Mouse (Mus musculus) embryonic facial prominence, embryonic 12.5 days (tissue): ENCODE measurements around the gene Gcc1. TPM values are rescaled to one million over a fixed set of nuclear protein-coding genes. Genes with fewer than 3 reads are reported as not detected.
A peak's percentile ranks its signal among the peaks of the same experiment; 100 is the strongest.

ENCODE experiments used
- ATAC-seq: fragments of 200-750 bp; cut with Nextera tagmentation; 2 replicates; pipeline ENCODE4 v1.8.0; 2017; ENCODE audit not compliant: insufficient number of reproducible peaks, insufficient read depth, low FRiP score, low TSS enrichment
- H3K27ac ChIP-seq: fragments of 300-500 bp; sonication (generic); 2 replicates; pipeline ENCODE4 v1.5.1; 2016; ENCODE audit warnings: mild to moderate bottlenecking
- H3K27me3 ChIP-seq: fragments of 300-500 bp; sonication (generic); 2 replicates; pipeline ENCODE4 v1.6.1; 2016; ENCODE audit warnings: mild to moderate bottlenecking, moderate library complexity
- H3K36me3 ChIP-seq: fragments of 300-500 bp; sonication (generic); 2 replicates; pipeline ENCODE4 v1.6.1; 2016; ENCODE audit warnings: mild to moderate bottlenecking
- H3K4me1 ChIP-seq: fragments of 300-500 bp; sonication (generic); 2 replicates; pipeline ENCODE4 v1.6.1; 2016
- H3K4me2 ChIP-seq: fragments of 300-500 bp; sonication (generic); replicated peaks from 2 replicates; pipeline ENCODE4 v1.6.1; 2016; ENCODE audit warnings: mild to moderate bottlenecking, moderate library complexity
- H3K4me3 ChIP-seq: fragments of 300-500 bp; sonication (generic); 2 replicates; pipeline ENCODE4 v1.5.1; 2016; ENCODE audit warnings: mild to moderate bottlenecking
- H3K9ac ChIP-seq: fragments of 300-500 bp; sonication (generic); 2 replicates; pipeline ENCODE4 v1.6.1; 2016; ENCODE audit warnings: mild to moderate bottlenecking, moderate library complexity
- H3K9me3 ChIP-seq: fragments of 300-500 bp; sonication (generic); 2 replicates; pipeline ENCODE4 v1.6.1; 2016; ENCODE audit warnings: mild to moderate bottlenecking, moderate library complexity
- WGBS: fragments of 180-500 bp; shearing (Covaris S2); methylation state at CpG from one replicate; pipeline ENCODE4 v1.1.7; 2016; 5-methylcytosine and 5-hydroxymethylcytosine counted together
- polyA plus RNA-seq: library from polyadenylated mRNA; unstranded; fragments of >200 nt; fragmentation: Nextera tagmentation; extraction: Ambion mirVana; gene quantifications from 2 replicates; pipeline ENCODE4 v1.2.1, GENCODE M21; 2016

Gene Gcc1
- polyA plus RNA-seq, 1 experiment from 2014 or later: 11.9 TPM

DNA sequence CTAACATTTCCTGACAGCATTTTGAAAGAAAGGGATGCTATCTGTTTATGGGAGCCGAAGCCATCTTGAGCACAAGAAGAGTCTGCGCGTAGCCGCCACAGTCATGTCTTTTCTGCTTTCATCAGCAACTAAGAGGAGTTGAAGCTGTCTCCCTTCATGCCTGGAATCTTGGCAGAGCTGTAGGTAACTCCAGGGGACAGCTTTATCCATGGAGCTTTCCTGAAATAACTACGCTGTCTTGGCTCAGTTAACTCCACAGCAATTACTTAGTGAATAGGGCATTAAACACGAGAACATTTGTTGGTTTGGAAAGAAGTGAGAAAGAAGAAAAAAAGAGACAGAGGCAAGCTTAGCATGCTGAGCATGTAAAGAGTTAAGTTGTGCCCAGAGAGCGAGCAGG, 19.7 kb upstream of the Gcc1 start:
- Histone ChIP-seq H3K9me3 (no peaks in the 10 kb centered on the region), H3K4me1 (peaks cover 6% of the 10 kb centered on the region; the same call in 1 of the 2 replicates), H3K36me3 (no peaks in the 10 kb centered on the region), H3K27me3 (peaks cover 32% of the 10 kb centered on the region), H3K4me2 (no peak overlapping the region), H3K27ac (no peak overlapping the region), H3K9ac (no peak overlapping the region), H3K4me3 (no peak overlapping the region)
- no peak for ATAC-seq
- WGBS: 81% methylated on average over 7 of the region's 7 CpGs

GRCm38 (mm10) chr6:28431538-28431855, 3.3 kb upstream of the Gcc1 start:
- no peaks in the 10 kb centered on the region for H3K27me3 ChIP-seq
- no peak overlapping the region for H3K4me2 ChIP-seq
- no peak overlapping the region for H3K4me3 ChIP-seq
- ATAC-seq: no peak
- no peaks in the 10 kb centered on the region for H3K4me1 ChIP-seq
- H3K27ac ChIP-seq: no peak overlapping the region
- H3K9me3 ChIP-seq: no peaks in the 10 kb centered on the region
- no peak overlapping the region for H3K9ac ChIP-seq
- WGBS: 72% methylated on average over 6 of the region's 6 CpGs
- H3K36me3 ChIP-seq: peaks cover 6% of the 10 kb centered on the region; the same call in 1 of the 2 replicates

DNA sequence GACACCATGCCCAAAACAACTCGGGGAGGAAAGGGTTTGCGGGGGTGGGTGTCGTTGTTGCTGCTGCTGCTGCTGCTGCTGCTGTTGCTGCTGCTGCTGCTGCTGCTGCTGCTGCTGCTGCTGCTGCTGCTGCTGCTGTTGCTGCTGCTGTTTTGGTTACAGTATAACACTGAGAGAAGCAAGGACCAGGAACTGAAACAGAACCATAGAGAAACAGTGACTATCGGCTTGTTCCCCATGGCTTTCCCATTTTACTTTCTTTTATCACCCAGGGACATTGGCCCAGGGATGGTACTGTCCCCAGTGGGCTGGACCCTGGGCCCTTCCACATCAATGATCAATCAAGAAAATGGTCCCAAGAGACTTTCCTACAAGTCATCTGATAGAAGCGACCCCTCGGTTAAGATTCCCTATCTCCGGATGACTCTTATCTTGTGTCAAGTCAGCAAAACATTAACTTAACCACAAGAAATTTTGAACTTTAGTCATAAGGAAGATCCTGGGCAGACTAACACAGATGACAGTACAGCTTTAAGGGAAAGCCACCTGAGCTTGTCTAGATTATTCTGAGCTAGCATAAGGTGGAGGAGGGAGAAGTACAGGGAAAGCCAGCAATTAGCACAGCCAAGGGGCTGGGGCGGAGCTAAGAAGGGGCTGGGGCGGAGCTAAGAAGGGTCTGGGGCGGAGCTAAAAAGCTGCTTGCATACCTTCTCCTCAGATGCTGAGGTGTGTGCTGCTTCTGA, 2.8 kb upstream of the Gcc1 start:
- ATAC-seq: no peak
- Histone ChIP-seq H3K36me3 (peaks cover 10% of the 10 kb centered on the region), H3K9me3 (no peaks in the 10 kb centered on the region), H3K27me3 (no peaks in the 10 kb centered on the region), H3K4me3 (no peak overlapping the region), H3K4me1 (no peaks in the 10 kb centered on the region), H3K27ac (no peak overlapping the region), H3K9ac (no peak overlapping the region), H3K4me2 (no peak overlapping the region)
- 78% methylated on average over 10 of the region's 10 CpGs for WGBS

- ATAC-seq: no peak
- Histone ChIP-seq H3K4me3 (no peak overlapping the region), H3K27me3 (no peaks in the 10 kb centered on the region), H3K4me2 (no peak overlapping the region), H3K9me3 (no peaks in the 10 kb centered on the region), H3K4me1 (peaks cover 2% of the 10 kb centered on the region; the same call in 1 of the 2 replicates), H3K36me3 (peaks cover 15% of the 10 kb centered on the region), H3K9ac (no peak overlapping the region), H3K27ac (no peak overlapping the region)
- WGBS: 88% methylated on average over 11 of the region's 11 CpGs
Observed at GRCm38 (mm10) chr6:28429870-28430269, 1.7 kb upstream of the Gcc1 start.

DNA sequence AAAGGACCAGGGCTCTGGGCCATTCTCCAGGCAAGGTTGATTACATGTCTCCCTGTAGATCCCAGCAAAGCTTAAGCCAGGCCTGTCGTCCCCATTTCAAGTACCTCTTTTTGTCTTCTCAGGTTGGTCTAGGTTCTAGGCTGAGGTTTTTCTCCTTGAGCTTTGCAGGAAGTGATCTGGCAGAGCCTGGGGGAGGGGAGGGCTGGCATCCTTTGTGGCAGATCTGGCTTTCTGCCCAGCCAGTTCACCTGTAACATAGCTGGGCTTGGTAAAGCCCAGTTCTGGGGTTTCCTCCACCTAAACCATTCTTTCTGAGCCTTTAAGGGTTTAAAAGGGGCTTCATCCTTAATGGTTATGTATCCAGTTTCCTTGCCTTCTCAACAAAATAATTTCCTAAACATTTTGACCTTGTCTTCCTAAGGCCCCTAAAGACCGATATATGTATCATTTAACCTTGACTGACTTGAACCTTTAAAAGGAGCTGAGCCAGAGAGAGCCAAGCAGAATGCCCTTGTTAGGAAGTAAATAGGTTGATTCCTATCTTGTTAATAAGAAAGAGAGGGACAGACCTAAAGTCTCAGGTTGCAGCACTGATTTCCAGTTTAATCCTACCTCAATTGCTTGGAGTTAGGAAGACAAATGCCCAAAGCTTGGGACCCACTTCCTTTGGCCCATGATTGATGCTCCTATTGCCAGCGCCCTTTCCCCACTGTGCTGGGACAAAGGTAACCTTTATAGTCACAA, 922 bp downstream of the Gcc1 start, which contains the start of gene Fscn3:
Gene Fscn3 (plus strand): TSS at position 694 of the 744 bp plus-strand sequence.
- H3K27ac ChIP-seq: no peak within 1 kb of the TSS
- no peak within 1 kb of the TSS for H3K9ac ChIP-seq
- no peaks in the 10 kb centered on the region for H3K27me3 ChIP-seq
- 77% methylated on average over 3 of the region's 3 CpGs for WGBS
- ATAC-seq: no peak
- H3K4me1 ChIP-seq: peaks cover 10% of the 10 kb centered on the region; the same call in 1 of the 2 replicates
- no peak within 1 kb of the TSS for H3K4me3 ChIP-seq
- peaks cover 15% of the 10 kb centered on the region for H3K36me3 ChIP-seq
- no peaks in the 10 kb centered on the region for H3K9me3 ChIP-seq
- no peak within 1 kb of the TSS for H3K4me2 ChIP-seq

GRCm38 (mm10) chr6:28425019-28425418, 3.2 kb downstream of the Gcc1 start:
- Histone ChIP-seq H3K9ac (no peak overlapping the region), H3K36me3 (peaks cover 15% of the 10 kb centered on the region), H3K9me3 (no peaks in the 10 kb centered on the region), H3K4me2 (peak overlapping the region; percentile 64), H3K4me1 (peaks cover 23% of the 10 kb centered on the region), H3K27me3 (no peaks in the 10 kb centered on the region), H3K4me3 (0 out of 2 replicates have a peak overlapping the region, but pooled peaks have one; percentile 90), H3K27ac (no peak overlapping the region)
- WGBS: 98% methylated on average over 6 of the region's 6 CpGs
- no peak for ATAC-seq

DNA sequence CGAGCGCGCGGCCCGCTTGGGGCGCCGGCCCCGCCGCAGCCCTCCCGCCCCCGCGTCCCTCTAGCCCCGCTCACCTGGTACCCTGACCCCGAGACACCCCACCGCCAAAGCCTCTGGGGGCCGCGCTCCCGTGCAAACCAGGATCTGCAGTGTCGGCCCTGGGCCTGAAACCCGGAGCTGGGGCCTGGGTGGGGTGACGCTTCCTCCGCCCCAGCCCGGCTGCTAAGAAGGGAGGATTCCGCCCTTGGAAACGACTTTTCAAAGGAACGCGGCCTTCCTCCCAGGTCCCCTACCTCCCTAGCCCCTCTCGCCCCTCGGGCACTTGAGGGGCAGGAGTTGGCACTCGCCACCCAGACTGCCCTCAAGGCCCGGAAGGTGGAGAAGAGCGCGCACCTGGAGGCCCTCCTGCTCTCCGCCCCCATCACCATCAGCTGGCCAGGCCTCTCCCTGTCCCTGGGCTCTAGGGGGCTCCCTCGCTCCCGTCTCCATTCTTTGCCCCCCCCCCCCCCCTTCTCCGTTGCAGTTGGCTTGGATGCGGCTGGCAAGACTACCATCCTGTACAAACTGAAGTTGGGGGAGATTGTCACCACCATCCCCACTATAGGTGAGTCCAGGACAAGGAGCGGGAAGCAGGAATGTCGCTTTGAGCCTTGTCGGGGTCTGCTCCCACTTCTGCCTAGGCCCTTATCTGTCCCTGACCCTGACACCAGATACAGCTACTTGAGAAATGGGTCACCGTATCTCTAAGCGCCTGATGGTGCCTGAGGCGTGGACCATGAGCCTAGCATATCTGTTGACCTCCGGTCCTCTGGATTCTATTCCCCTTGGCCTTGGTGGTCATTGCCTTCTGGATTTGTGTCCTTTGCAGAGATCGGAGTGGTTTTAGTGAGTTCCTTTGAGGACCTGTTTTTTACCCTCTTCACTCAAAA, 4.2 kb downstream of the Gcc1 start:
- H3K4me3 ChIP-seq: peak overlapping the region; percentile 90
- H3K9me3 ChIP-seq: no peaks in the 10 kb centered on the region
- WGBS: 11% methylated on average over 34 of the region's 46 CpGs
- no peaks in the 10 kb centered on the region for H3K27me3 ChIP-seq
- peak overlapping the region; percentile 79 for H3K27ac ChIP-seq
- H3K4me1 ChIP-seq: peaks cover 30% of the 10 kb centered on the region
- peak overlapping the region; percentile 97 for H3K9ac ChIP-seq
- H3K4me2 ChIP-seq: peak overlapping the region; percentile 64
- peaks cover 19% of the 10 kb centered on the region for H3K36me3 ChIP-seq
- peak; percentile 35; the same call in 1 of the 2 replicates for ATAC-seq

DNA sequence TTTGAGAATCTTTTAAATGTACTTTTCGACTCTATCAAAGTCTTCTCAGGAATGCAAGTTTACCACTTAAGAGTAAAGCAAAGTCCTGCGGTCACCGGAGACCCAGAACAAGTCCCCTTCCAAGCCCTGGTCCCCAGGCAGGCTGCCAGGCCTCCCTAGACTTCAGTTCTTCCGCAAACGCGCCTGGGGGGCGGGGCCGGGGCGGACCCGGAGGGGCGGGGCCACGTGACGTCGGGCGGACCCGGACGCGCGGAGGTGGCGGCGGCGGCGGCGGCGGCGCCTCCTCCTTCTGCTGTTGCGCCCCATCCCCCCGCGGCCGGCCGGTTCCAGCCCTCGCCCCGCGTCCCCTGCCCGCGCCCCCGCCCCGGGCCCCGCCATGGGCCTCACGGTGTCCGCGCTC, 4.9 kb downstream of the Gcc1 start, which contains the start of gene Arf5:
Gene Arf5 (plus strand): TSS at position 248 of the 400 bp plus-strand sequence.
- whole genome bisulfite sequencing: under 1% methylated on average over 30 of the region's 42 CpGs
- ATAC-seq: peak; percentile 50; the same call in 1 of the 2 replicates
- Histone ChIP-seq H3K4me3 (peak within 1 kb of the TSS; percentile 90), H3K27me3 (no peaks in the 10 kb centered on the region), H3K4me1 (peaks cover 30% of the 10 kb centered on the region), H3K36me3 (peaks cover 26% of the 10 kb centered on the region), H3K9me3 (no peaks in the 10 kb centered on the region), H3K27ac (peak within 1 kb of the TSS; percentile 79), H3K9ac (peak within 1 kb of the TSS; percentile 97), H3K4me2 (peak within 1 kb of the TSS; percentile 64)

GRCm38 (mm10) chr6:28422651-28423290, 5.4 kb downstream of the Gcc1 start:
- Histone ChIP-seq H3K9me3 (no peaks in the 10 kb centered on the region), H3K36me3 (peaks cover 31% of the 10 kb centered on the region), H3K4me3 (peak overlapping the region; percentile 90), H3K4me1 (peaks cover 30% of the 10 kb centered on the region), H3K27me3 (no peaks in the 10 kb centered on the region), H3K27ac (no peak overlapping the region), H3K9ac (peak overlapping the region; percentile 97; the same call in 1 of the 2 replicates), H3K4me2 (peak overlapping the region; percentile 64)
- ATAC-seq: no peak
- 73% methylated on average over 15 of the region's 15 CpGs for WGBS

GRCm38 (mm10) chr6:28421469-28422000, 6.7 kb downstream of the Gcc1 start:
- no peaks in the 10 kb centered on the region for H3K9me3 ChIP-seq
- under 1% methylated on average over 27 of the region's 27 CpGs for WGBS
- peak; percentile 80 for ATAC-seq
- H3K27ac ChIP-seq: 0 out of 2 replicates have a peak overlapping the region, but pooled peaks have one; percentile 46
- H3K4me3 ChIP-seq: peak overlapping the region; percentile 85
- peaks cover 35% of the 10 kb centered on the region for H3K36me3 ChIP-seq
- peak overlapping the region; percentile 86 for H3K4me2 ChIP-seq
- peak overlapping the region; percentile 74 for H3K9ac ChIP-seq
- peaks cover 33% of the 10 kb centered on the region for H3K4me1 ChIP-seq
- no peaks in the 10 kb centered on the region for H3K27me3 ChIP-seq
